Mouse (Mus musculus): Measurements from ENCODE around the gene Cdc42bpb.
A peak's percentile ranks its signal among the peaks of the same experiment; 100 is the strongest.

Cdc42bpb gene

GRCm38 (mm10) chr12:111283573-111283972 lies 93.9 kb downstream of the Cdc42bpb start:
- no peak for DNase-seq

- no peak for DNase-seq
These were observed 101.1 kb downstream of the Cdc42bpb start for GRCm38 (mm10) chr12:111276371-111276770.

- DNase-seq: peak; percentile 48 to 51
These were observed 102.2 kb downstream of the Cdc42bpb start for GRCm38 (mm10) chr12:111275150-111275841.

- peak; percentile 37 to 53 for DNase-seq
These were observed 102.9 kb downstream of the Cdc42bpb start for GRCm38 (mm10) chr12:111274447-111275149.

GRCm38 (mm10) chr12:111274006-111274405 lies 103.5 kb downstream of the Cdc42bpb start:
- DNase-seq: peak in 1 of 2 experiments; percentile 37

GRCm38 (mm10) chr12:111272420-111272819 lies 105.1 kb downstream of the Cdc42bpb start:
- DNase-seq: peak; percentile 91 to 93

- DNase-seq: no peak
These were observed 105.6 kb downstream of the Cdc42bpb start for GRCm38 (mm10) chr12:111271966-111272365.

- DNase-seq: no peak
These were observed 106.1 kb downstream of the Cdc42bpb start for GRCm38 (mm10) chr12:111271406-111271805.

- no peak for DNase-seq
These were observed 106.8 kb downstream of the Cdc42bpb start, which contains the start of gene Amn for GRCm38 (mm10) chr12:111270629-111271277. Amn (plus strand) TSS chr12:111271095.

- no peak for DNase-seq
These were observed 109.7 kb downstream of the Cdc42bpb start for GRCm38 (mm10) chr12:111267673-111268325.

- no peak for DNase-seq
These were observed 110.9 kb downstream of the Cdc42bpb start for GRCm38 (mm10) chr12:111266592-111266991.

- DNase-seq: peak; percentile 4 to 5
These were observed 112.3 kb downstream of the Cdc42bpb start for GRCm38 (mm10) chr12:111265212-111265611.

GRCm38 (mm10) chr12:111263650-111264049 lies 113.9 kb downstream of the Cdc42bpb start:
- peak in 1 of 2 experiments; percentile 12 for DNase-seq

GRCm38 (mm10) chr12:111251227-111251626 lies 126.3 kb downstream of the Cdc42bpb start:
- DNase-seq: no peak

- no peak for DNase-seq
These were observed 127.4 kb downstream of the Cdc42bpb start for GRCm38 (mm10) chr12:111250116-111250515.

- DNase-seq: no peak
These were observed 128.4 kb downstream of the Cdc42bpb start for GRCm38 (mm10) chr12:111249095-111249494.

GRCm38 (mm10) chr12:111246808-111247464 lies 130.6 kb downstream of the Cdc42bpb start:
- no peak for DNase-seq

GRCm38 (mm10) chr12:111245070-111245469 lies 132.4 kb downstream of the Cdc42bpb start:
- no peak for DNase-seq

GRCm38 (mm10) chr12:111243733-111244132 lies 133.8 kb downstream of the Cdc42bpb start:
- DNase-seq: peak; percentile 51 to 53

All from cerebellum, postnatal 25 days (tissue).